Mouse (Mus musculus) kidney, postnatal 10 days (tissue): ENCODE data around the gene 8030474K03Rik.
"Not testable (repeated sequence)": the region's sequence is repeated elsewhere in the genome, so short reads cannot be mapped to it uniquely, and the experiment has no call there.

ENCODE experiments used
- DNase-seq: peaks from one replicate; pipeline ENCODE4 v3.0.0; 2021; ENCODE audit warnings: mixed read lengths

Gene 8030474K03Rik

DNA sequence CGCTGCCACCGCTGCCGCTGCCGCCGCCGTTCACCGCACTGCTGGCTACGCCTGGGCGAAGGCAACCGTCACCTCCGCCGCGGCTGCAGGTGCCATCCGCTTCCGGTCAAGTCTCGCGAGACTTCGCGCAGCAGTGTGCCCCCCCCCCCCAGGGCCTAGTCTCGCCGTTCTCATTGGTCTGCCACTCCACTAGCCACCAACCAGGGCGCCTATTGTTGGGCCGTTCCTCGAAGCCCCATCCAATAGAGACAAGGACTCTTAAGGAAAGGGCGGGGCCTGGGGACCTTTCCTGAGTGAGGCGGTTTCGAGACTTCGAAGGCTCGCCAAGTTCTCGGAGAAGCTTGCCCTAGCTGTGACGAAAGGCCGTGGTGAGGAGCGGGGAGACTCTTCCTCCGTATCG, at the start of gene 8030474K03Rik, which contains the start of gene Gm4779:
TSS of gene 8030474K03Rik (plus strand) at position 315 of the 400 bp plus-strand sequence.
TSS of gene Gm4779 (minus strand) at position 82 of the 400 bp plus-strand sequence.
- DNase-seq = no peak

DNA sequence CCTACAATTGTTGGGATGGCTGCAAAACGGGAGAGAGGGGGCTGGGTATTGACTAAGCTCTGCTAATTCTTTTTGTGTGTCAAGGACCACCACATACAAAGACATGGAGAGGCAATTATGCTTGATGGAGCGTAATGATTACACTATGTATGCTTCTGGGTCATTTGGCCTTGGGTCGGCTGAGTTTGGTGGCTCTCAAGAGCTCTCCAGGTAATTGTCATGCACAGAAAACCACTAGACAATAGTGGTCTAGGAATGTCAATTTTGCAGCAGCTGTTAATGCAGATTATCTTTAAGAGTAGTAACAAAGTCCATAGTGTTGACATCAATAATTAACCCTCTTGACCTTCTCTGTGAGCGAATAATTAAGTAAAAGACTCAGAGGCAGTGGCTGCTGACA, 44.3 kb upstream of the 8030474K03Rik start:
- DNase-seq = no peak

DNA sequence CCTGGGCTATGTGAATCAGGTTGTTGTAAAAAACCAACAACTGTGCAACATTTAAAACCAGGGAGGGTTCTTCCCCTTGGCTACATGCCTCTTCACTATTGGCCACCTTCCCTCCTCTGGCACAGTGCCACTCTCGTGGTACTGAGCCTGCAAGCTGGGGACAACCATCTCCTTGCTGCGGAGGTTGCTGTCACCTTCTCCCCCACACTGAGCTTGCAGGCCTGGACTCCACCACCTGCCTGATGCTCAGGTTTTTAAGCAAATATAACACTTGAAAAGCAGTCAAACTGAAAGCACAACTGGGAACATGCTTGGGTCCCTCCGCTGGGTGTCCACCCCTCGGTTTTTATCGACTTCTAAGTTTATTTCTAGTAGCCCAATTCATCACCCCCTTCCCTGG, 40.0 kb upstream of the 8030474K03Rik start:
- peak; percentile 14 for DNase-seq

DNA sequence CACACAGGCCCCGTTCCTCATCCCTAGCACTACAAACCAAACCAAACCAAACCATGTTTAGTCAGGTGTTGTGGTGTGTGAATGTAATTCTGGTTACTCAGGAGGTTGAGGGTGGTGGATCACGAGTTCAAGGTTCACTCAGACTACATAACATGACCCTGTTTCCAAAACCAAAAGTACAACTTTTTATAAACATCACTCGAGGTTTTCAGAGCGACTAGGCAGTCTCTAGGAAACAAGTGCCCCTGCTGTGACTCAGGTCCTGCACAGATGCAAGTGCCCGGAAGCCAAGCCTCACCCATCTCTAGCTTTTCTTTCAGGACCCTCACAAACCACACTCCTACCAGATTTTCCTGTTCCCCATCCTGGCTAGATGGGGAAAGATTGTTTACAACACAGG, 29.8 kb upstream of the 8030474K03Rik start:
- DNase-seq = no peak

DNA sequence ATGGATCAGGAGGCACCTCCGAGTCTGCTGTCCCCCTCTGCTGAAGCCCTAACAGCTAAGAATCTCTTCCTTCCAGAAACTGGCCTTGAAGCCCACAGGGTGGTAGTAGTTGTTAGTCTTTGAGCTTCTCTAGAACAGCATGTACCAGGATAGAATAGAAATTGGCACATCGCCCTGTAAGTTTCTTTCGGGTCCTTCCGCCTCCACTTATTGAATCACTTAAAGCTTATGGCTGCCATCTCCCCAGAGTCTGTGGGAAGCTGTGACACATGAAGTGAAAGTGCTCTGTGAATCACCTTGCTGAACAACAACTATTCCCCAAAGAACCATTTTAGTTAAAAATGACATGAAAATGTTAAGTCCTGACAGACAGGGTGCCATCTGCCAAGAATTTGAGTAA, 29.3 kb upstream of the 8030474K03Rik start:
- DNase-seq = no peak

DNA sequence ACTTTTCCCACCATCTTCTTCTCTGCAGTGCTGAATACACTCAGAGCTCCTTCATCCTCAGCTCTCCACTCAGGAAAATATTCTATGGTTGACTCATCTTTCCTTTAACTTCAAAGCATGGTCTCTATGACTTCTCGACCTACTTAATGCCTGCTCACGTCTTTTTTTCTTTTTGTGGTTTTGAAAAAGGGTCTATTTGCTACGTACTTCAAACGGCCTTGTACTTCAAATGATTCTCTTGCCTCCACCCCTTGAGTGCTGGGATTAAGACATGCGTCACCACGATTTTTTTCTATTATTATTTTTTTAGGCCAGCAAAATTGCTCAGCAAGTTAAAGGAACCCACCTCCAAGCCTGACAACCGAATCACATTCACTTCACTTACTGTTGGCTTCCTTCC, 27.2 kb upstream of the 8030474K03Rik start:
- DNase-seq = no peak

DNA sequence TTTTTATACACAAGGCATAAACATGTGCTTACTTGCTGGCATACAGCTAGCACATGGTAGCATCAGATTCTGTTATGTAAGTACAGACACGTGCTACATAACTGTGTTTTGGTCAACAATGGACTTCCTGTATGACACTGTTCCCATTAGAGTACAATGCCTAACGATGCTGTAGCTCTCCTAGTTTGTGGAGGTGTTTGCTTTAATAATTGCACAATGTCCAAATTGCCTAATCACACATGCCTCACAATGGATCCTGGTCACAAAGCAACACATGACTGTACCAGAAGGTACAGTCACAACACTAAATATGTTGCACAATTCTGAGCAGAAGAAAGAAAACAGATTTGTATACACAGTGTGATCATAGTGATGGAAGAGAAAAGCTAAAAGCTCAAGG, 25.0 kb upstream of the 8030474K03Rik start:
- no peak for DNase-seq

DNA sequence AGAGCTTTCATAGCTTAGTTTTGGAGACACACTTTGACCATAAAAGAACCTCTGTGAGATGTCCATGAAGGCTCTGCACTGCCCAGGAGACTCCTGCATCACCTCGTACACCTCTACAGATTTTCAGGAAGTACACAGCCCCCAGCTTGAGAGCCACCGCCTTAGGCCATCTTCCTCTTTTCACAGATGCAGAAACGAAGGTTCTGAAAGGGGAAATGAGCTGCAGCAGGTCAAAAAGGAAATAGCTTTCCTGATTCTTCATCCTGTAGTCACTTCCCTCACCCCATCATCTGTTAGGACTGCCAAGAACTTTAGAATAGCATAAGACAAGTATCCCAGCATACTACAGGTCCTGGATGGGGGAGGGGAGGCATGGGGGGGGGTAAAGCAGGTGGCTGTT, 24.1 kb upstream of the 8030474K03Rik start:
- no peak for DNase-seq

DNA sequence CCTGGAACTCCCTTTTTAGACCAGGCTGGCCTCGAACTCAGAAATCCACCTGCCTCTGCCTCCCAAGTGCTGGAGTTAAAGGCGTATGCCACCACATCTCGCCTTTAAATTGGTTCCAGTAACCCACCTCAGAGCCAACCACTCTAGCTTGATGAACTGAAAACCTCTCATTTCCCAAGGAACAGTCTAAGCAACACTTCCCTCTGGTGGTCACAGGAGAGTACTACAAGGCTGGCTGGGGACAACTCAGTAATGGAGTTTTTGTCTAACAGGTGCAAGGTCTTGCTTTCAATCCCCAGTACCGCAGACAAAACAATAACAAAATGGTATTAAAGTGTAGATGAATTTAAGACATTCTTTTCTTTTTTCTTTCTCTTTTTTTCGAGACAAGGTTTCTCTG, 22.4 kb upstream of the 8030474K03Rik start:
- DNase-seq = peak; percentile 69

DNA sequence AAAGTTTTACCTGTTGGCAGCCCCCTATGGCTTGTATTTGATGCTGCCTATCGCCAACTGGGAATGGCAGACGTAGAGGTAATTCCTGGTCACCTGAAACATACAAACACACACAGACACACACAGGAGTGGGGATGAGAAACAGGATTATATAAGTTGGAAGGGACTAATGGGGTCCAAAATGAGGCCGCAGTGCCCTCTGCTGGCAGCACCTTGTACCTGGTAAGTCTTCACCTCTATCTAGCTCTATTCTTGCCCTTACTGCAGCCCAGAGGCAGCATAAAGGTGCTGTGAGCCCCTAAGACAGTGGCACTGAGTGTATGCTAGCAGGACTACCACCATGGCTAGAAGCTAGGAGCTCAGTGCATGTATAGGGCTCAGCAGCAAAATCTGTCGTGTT, 2.9 kb upstream of the 8030474K03Rik start:
- DNase-seq = peak; percentile 71

DNA sequence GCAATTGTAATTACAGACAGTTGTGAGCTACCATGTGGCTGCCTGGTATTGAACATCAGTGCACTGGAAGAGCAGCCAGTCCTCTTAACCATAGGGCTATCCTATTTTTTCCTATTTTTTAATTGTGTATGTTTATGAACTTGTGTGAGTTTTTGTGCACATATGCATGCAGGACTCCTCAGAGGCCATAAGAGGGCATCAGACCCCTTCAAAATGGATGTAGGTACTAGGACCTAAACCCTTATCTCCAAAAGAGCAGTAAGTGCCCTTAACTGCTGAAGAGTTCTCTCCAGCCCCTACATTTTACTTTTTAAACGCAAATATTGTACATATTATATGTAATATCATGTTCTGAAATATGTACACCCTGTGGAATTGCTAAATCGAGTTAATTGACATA, 11.1 kb downstream of the 8030474K03Rik start:
- DNase-seq = peak; percentile 18

DNA sequence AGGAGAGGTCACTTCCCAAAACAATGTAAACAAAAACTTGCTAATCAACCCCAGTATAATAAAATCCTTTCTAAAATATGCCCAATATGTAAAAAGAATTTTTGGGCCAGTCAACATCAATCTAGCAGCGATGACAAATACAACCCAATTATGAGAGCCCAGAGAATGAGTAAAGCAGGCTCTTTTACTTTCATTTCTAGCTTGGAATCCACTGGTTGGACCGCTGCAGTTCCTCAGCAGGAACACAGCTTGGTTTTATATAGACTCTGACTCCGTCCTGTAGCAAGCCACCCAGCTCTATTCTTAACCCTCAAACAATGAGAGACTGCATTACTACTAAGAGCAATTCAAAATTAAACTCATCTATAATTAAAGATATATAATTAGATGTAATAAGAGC, 17.3 kb downstream of the 8030474K03Rik start:
- DNase-seq = no peak

DNA sequence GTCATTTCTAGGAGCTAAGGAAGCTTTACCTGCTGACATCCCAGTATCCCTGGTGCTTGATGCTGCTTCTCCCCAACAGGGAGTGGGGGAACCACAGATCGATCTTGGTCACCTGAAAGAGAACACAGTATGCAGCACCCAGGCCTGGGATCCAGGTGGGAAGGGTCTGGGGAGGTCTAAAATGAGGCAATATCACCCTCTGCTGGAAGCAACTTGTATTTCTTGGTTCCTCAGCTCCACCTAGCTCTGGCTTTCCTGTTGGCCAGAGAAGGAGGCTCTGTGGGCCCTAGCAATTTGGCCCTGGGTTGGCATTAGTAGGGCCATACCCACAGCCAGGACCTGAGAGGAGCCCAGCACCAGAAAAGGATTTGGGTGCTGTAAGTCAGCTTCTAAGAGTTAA, 24.7 kb downstream of the 8030474K03Rik start:
- DNase-seq = peak; percentile 19

DNA sequence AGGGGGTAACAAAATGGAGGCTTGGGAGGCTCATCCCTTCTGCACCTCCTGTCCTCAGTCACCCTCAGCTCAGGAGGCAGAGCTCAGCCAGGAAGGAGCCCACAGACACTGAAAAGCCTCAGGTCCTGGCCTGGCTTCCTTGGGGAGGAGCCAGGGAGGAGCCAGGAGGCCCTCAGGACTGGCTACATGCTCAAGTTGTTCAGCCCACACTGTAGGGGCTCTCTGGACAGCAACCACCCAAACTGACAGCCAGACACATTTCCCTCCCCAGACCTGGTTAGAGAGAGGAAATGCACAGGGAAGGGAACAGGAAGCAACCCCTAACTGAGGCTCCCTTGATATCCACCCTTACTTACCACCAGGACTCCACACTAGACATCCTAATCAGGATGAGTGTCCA, 25.5 kb downstream of the 8030474K03Rik start:
- not testable (repeated sequence) for DNase-seq

DNA sequence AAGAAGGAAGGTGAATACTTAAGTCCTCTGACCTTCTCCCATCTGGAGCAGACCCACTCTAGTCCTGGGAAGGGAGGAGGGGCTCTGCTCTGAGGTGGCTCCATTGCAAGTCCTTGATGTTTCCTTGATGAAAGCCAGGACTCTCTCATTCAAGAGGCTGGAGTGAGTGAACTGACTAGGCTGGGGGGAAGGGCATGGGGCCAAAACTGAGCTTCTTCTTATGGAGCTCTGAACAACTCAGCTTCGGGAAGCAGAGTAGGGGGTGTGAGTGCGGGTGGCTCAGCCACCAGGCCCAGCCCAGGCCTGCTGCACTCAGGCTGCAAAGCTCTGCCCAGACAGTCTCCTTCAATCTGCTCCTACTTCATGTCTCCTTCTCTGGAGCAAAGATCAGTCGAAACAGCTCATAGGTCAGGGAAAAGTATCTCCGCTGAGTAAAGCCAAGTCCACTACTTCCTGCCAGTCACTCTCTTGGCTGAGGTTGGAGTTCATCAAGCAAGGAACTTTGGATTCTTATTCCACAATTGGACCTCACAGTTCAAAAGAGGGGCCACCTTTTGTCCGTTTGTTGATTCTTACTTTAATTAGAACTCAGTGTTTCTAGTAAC, 52.8 kb downstream of the 8030474K03Rik start:
- peak; percentile 41 for DNase-seq
